Comparison of ENCODE assay signal across 19 mouse cellular contexts in the genomic region with DNA sequence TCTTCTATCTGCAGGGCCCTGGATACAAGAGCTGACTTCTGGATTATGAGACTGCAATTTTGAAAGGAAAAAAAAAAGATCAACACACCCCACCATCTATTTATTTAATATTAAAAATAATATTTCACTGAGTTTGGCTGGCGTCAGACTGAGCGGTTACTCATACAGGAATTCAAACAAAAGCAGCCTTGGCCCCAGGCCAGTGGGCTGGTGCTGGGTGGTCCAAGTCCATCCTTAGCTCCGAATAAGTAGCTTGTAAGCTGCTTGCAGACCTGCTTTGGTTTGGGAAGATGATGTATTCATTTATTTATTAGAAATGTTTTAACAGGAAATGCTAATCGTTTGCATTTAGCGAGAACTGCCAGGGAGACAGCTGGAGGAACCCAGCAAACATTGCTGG. TPM values are rescaled to one million over a fixed set of nuclear protein-coding genes. Genes with fewer than 3 reads are reported as not detected.
DNase-seq lines count a peak whose midpoint lies in the region; ATAC-seq and TF ChIP-seq lines count a peak whose summit lies in the region.
"Had no signal": no experiment of that assay in that cellular context is flagged by ENCODE, and none has a peak within 500 bp of the region (broad histone marks: within the 10 kb centered on the region; RNA-seq: fewer than 3 reads in every experiment).

No protein-coding gene starts in this region.

- no peak overlapping the region for H3K27ac ChIP-seq in kidney, embryonic 15.5 days
- H3K27ac ChIP-seq in lung, embryonic 16.5 days (ENCODE audit: low read length) = no peak overlapping the region
- no peak overlapping the region for H3K27ac ChIP-seq in thymus, adult 2 months (ENCODE audit: control insufficient read depth, insufficient read depth, low read length)
- H3K27ac ChIP-seq: left cerebral cortex, adult 2 months; stomach, embryonic 15.5 days had no signal

- no peak for ATAC-seq in kidney, embryonic 15.5 days (replicated peaks; ENCODE audit: low FRiP score)
- peak; percentile 67 for ATAC-seq in lung, embryonic 16.5 days (ENCODE audit: low read depth)
- no peak for ATAC-seq in activated CD4-positive, CD25-positive, alpha-beta regulatory T cell, adult 4 months
- ATAC-seq: forebrain, postnatal 0 days; hindbrain, embryonic 16.5 days had no signal

- H3K4me3 ChIP-seq in kidney, embryonic 15.5 days (replicated peaks) = no peak overlapping the region
- no peak overlapping the region for H3K4me3 ChIP-seq in lung, embryonic 16.5 days (ENCODE audit: low read length)
- H3K4me3 ChIP-seq in thymus, adult 2 months (ENCODE audit: control insufficient read depth, insufficient read depth, low read length) = no peak overlapping the region
- H3K4me3 ChIP-seq: erythroblast, embryonic 14.5 days; left cerebral cortex, adult 2 months; megakaryocyte, embryonic 14.5 days; stomach, embryonic 15.5 days had no signal

- TF ChIP-seq CTCF in thymus, adult 2 months (IDR thresholded peaks at IDR 0.05; ENCODE audit: borderline replicate concordance, control insufficient read depth, extremely low read depth, insufficient read depth, low read length, poor library complexity) = no peak

- no peak overlapping the region for H3K9ac ChIP-seq in kidney, embryonic 15.5 days
- no peak overlapping the region for H3K9ac ChIP-seq in lung, embryonic 16.5 days (ENCODE audit: low read length)
- H3K9ac ChIP-seq: forebrain, postnatal 0 days; stomach, embryonic 15.5 days had no signal

- no peak overlapping the region for H3K4me2 ChIP-seq in kidney, embryonic 15.5 days
- no peak overlapping the region for H3K4me2 ChIP-seq in lung, embryonic 16.5 days (ENCODE audit: low read depth, low read length)
- H3K4me2 ChIP-seq: stomach, embryonic 15.5 days had no signal

- no peaks in the 10 kb centered on the region for H3K9me3 ChIP-seq in kidney, embryonic 15.5 days (replicated peaks)
- H3K9me3 ChIP-seq in lung, embryonic 16.5 days (ENCODE audit: control insufficient read depth, low read length) = no peaks in the 10 kb centered on the region
- H3K9me3 ChIP-seq: megakaryocyte, embryonic 14.5 days; stomach, embryonic 15.5 days had no signal

- H3K36me3 ChIP-seq in kidney, embryonic 15.5 days = no peaks in the 10 kb centered on the region
- no peaks in the 10 kb centered on the region for H3K36me3 ChIP-seq in lung, embryonic 16.5 days (ENCODE audit: control insufficient read depth, insufficient read depth, low read length)
- no peaks in the 10 kb centered on the region for H3K36me3 ChIP-seq in thymus, adult 2 months (ENCODE audit: control insufficient read depth, insufficient read depth, low read length)
- H3K36me3 ChIP-seq: stomach, embryonic 15.5 days had no signal

- H3K27me3 ChIP-seq in kidney, embryonic 15.5 days = peaks cover 26% of the 10 kb centered on the region
- peaks cover 6% of the 10 kb centered on the region; the same call in 1 of the 2 replicates for H3K27me3 ChIP-seq in lung, embryonic 16.5 days (ENCODE audit: control insufficient read depth, insufficient read depth, low read depth, low read length)
- no peaks in the 10 kb centered on the region for H3K27me3 ChIP-seq in thymus, adult 2 months (ENCODE audit: control insufficient read depth, insufficient read depth, low read length)
- H3K27me3 ChIP-seq: stomach, embryonic 15.5 days had no signal

- DNase-seq in adrenal gland, postnatal 14 days = peak; percentile 37
- no peak for DNase-seq in adrenal gland, adult 2 months
- DNase-seq in kidney, postnatal 10 days = peak; percentile 63
- DNase-seq in NIH3T3 (ENCODE audit: low read depth) = peak; percentile 94
- DNase-seq in thymus, adult 2 months = no peak
- DNase-seq: cerebellum, adult 18-20 months; forebrain, postnatal 0 days; liver; right cerebral cortex, postnatal 25 days had no signal

- H3K4me1 ChIP-seq in kidney, embryonic 15.5 days = no peaks in the 10 kb centered on the region
- H3K4me1 ChIP-seq in lung, embryonic 16.5 days (replicated peaks; ENCODE audit: control insufficient read depth, insufficient read depth, low read length) = peaks cover 7% of the 10 kb centered on the region
- no peaks in the 10 kb centered on the region for H3K4me1 ChIP-seq in thymus, adult 2 months (replicated peaks; ENCODE audit: control insufficient read depth, insufficient read depth, low read length)
- H3K4me1 ChIP-seq: megakaryocyte, embryonic 14.5 days; stomach, embryonic 15.5 days had no signal

- TF ChIP-seq POLR2A in thymus, adult 2 months (IDR thresholded peaks at IDR 0.05; ENCODE audit: control insufficient read depth, extremely low read depth, insufficient read depth, low read length, poor library complexity) = no peak

- 69% methylated on average over 5 of the region's 5 CpGs for WGBS in kidney, embryonic 15.5 days
- 22% methylated on average over 5 of the region's 5 CpGs for WGBS in lung, embryonic 16.5 days
- 88% methylated on average over 5 of the region's 5 CpGs for WGBS in thymus, adult 2 months

RNA-seq across cellular contexts. Expression of a gene that starts 38.8 kb away (rescaled TPM):
- total RNA-seq in adrenal gland, postnatal 14 days (2021) = 184 and 213 TPM in 2 replicates
- 100 to 1,000 TPM; 153 to 283 TPM for total RNA-seq in adrenal gland, adult 2 months (2021)
- 55.8 and 96.7 TPM in 2 replicates for polyA plus RNA-seq in adrenal gland, adult 2 months (2012; rRNA removed)
- 57.8 and 59.0 TPM in 2 replicates for polyA plus RNA-seq in kidney, embryonic 15.5 days (2015; fragmentation: Nextera tagmentation; extraction: Ambion mirVana)
- polyA plus RNA-seq in lung, embryonic 16.5 days (2015; fragmentation: Nextera tagmentation; extraction: Ambion mirVana) = 26.2 and 26.4 TPM in 2 replicates
- 27.8 and 41.4 TPM in 2 replicates for polyA plus RNA-seq in thymus, adult 2 months (2012; rRNA removed)
- 10 to 100 TPM; 37.1 to 54.8 TPM for polyA plus RNA-seq in activated CD4-positive, CD25-positive, alpha-beta regulatory T cell, adult 4 months (2017; shearing (Covaris generic))

RNA-seq across cellular contexts. Expression of a gene that starts 49.0 kb away (rescaled TPM):
- total RNA-seq in adrenal gland, postnatal 14 days (2021) = not detected in 2 replicates
- not detected for total RNA-seq in adrenal gland, adult 2 months (2021)
- polyA plus RNA-seq in adrenal gland, adult 2 months (2012; rRNA removed) = not detected in 2 replicates
- polyA plus RNA-seq in kidney, embryonic 15.5 days (2015; fragmentation: Nextera tagmentation; extraction: Ambion mirVana) = 0.26 and 0.48 TPM in 2 replicates
- polyA plus RNA-seq in lung, embryonic 16.5 days (2015; fragmentation: Nextera tagmentation; extraction: Ambion mirVana) = not detected in 2 replicates
- polyA plus RNA-seq in thymus, adult 2 months (2012; rRNA removed) = not detected in 2 replicates
- polyA plus RNA-seq in activated CD4-positive, CD25-positive, alpha-beta regulatory T cell, adult 4 months (2017; shearing (Covaris generic)) = not detected
- total RNA-seq: granulocyte monocyte progenitor cell, adult 5-6 weeks; layer of hippocampus, adult 18-20 months; left cerebral cortex, adult 2 months had no signal
- polyA plus RNA-seq: erythroblast, embryonic 14.5 days; hindbrain, embryonic 16.5 days had no signal

Comparison
In these comparisons a context has a peak if more than half of its experiments do, and no peak if none do; other contexts are left out.
1. DNase-seq: peak in adrenal gland, postnatal 14 days (single experiment), kidney, postnatal 10 days (single experiment) and NIH3T3 (single experiment); none in adrenal gland, adult 2 months (single experiment) and thymus, adult 2 months (single experiment).